ENCODE assay signal across 25 mouse cellular contexts in genomic region chr19:17268669-17269068, GRCm38 (mm10).
"Had no signal": no experiment of that assay in that cellular context is flagged by ENCODE, and none has a peak within 500 bp of the region (broad histone marks: within the 10 kb centered on the region; RNA-seq: fewer than 3 reads in every experiment).

No protein-coding gene starts in this region.

- H3K9me3 ChIP-seq: heart, embryonic 10.5 days; heart, embryonic 12.5 days; hindbrain, embryonic 10.5 days; intestine, embryonic 15.5 days; limb, embryonic 10.5 days; limb, embryonic 12.5 days; liver, embryonic 13.5 days; liver, embryonic 15.5 days had no signal

- DNase-seq: gastrocnemius, adult 2 months; gastrocnemius, postnatal 10 days; gastrocnemius, postnatal 25 days; heart, adult 18-20 months; heart, postnatal 10 days; heart, postnatal 4 days; kidney, adult 18-20 months; kidney, adult 8-10 months; kidney, postnatal 10 days; kidney, postnatal 25 days; kidney, postnatal 4 days; liver; liver, embryonic 13.5 days had no signal

- H3K27me3 ChIP-seq: heart, embryonic 12.5 days; hindbrain, embryonic 12.5 days; intestine, embryonic 15.5 days; limb, embryonic 12.5 days; liver, embryonic 13.5 days; liver, embryonic 15.5 days had no signal

- H3K4me2 ChIP-seq: heart, embryonic 12.5 days; hindbrain, embryonic 12.5 days; hindbrain, embryonic 14.5 days; intestine, embryonic 15.5 days; limb, embryonic 12.5 days; liver, embryonic 11.5 days; liver, embryonic 13.5 days; liver, embryonic 15.5 days had no signal

- H3K27ac ChIP-seq: gastrocnemius, adult 2 months; heart, embryonic 10.5 days; hindbrain, embryonic 10.5 days; hindbrain, embryonic 12.5 days; hindbrain, embryonic 14.5 days; intestine, embryonic 15.5 days; layer of hippocampus, adult 2 months; left cerebral cortex, adult 2 months; limb, embryonic 10.5 days; limb, embryonic 12.5 days; liver, embryonic 13.5 days; liver, embryonic 15.5 days had no signal

- H3K4me1 ChIP-seq: limb, embryonic 12.5 days had no signal

- H3K36me3 ChIP-seq: heart, embryonic 10.5 days; heart, embryonic 12.5 days; hindbrain, embryonic 10.5 days; hindbrain, embryonic 12.5 days; intestine, embryonic 15.5 days; limb, embryonic 10.5 days; limb, embryonic 12.5 days; liver, embryonic 13.5 days; liver, embryonic 15.5 days had no signal

- H3K4me3 ChIP-seq: gastrocnemius, adult 2 months; heart, embryonic 10.5 days; heart, embryonic 12.5 days; hindbrain, embryonic 10.5 days; hindbrain, embryonic 12.5 days; intestine, embryonic 15.5 days; layer of hippocampus, adult 2 months; left cerebral cortex, adult 2 months; limb, embryonic 10.5 days; limb, embryonic 12.5 days; liver, embryonic 13.5 days; liver, embryonic 15.5 days had no signal

- H3K9ac ChIP-seq: heart, embryonic 12.5 days; hindbrain, embryonic 12.5 days; hindbrain, embryonic 14.5 days; intestine, embryonic 15.5 days; limb, embryonic 12.5 days; liver, embryonic 13.5 days; liver, embryonic 15.5 days had no signal
